Mouse (Mus musculus) midbrain, embryonic 15.5 days (tissue): Measurements from ENCODE around the gene Plxnd1. TPM values are rescaled to one million over a fixed set of nuclear protein-coding genes. Genes with fewer than 3 reads are reported as not detected.

Experiments used
- ATAC-seq: fragments of 200-750 bp; cut with Nextera tagmentation; replicated peaks from 2 replicates; pipeline ENCODE4 v1.8.0; 2017; ENCODE audit warnings: moderate TSS enrichment
- H3K27ac ChIP-seq: fragments of 300-500 bp; sonication (generic); 2 replicates; pipeline ENCODE4 v1.5.1; 2015; ENCODE audit warnings: mild to moderate bottlenecking, inconsistent platforms
- H3K27me3 ChIP-seq: fragments of 300-500 bp; sonication (generic); replicated peaks from 2 replicates; pipeline ENCODE4 v1.6.1; 2015; ENCODE audit warnings: inconsistent platforms
- H3K36me3 ChIP-seq: fragments of 300-500 bp; sonication (generic); replicated peaks from 2 replicates; pipeline ENCODE4 v1.6.1; 2015; ENCODE audit warnings: inconsistent platforms
- H3K4me1 ChIP-seq: fragments of 300-500 bp; sonication (generic); 2 replicates; pipeline ENCODE4 v1.6.1; 2015; ENCODE audit warnings: inconsistent platforms
- H3K4me2 ChIP-seq: fragments of 300-500 bp; sonication (generic); 2 replicates; pipeline ENCODE4 v1.6.1; 2015; ENCODE audit warnings: inconsistent platforms, mild to moderate bottlenecking, moderate library complexity
- H3K4me3 ChIP-seq: fragments of 300-500 bp; sonication (generic); 2 replicates; pipeline ENCODE4 v1.5.1; 2015; ENCODE audit warnings: mild to moderate bottlenecking, inconsistent platforms
- H3K9ac ChIP-seq: fragments of 300-500 bp; sonication (generic); 2 replicates; pipeline ENCODE4 v1.6.1; 2015; ENCODE audit warnings: mild to moderate bottlenecking, inconsistent platforms
- H3K9me3 ChIP-seq: fragments of 300-500 bp; sonication (generic); 2 replicates; pipeline ENCODE4 v1.6.1; 2016; ENCODE audit warnings: inconsistent platforms
- WGBS: fragments of 180-500 bp; shearing (Covaris S2); methylation state at CpG from one replicate; pipeline ENCODE4 v1.1.7; 2015; ENCODE audit warnings: mixed read lengths; 5-methylcytosine and 5-hydroxymethylcytosine counted together
- polyA plus RNA-seq: library from polyadenylated mRNA; unstranded; fragments of >200 nt; fragmentation: Nextera tagmentation; extraction: Ambion mirVana; gene quantifications from 2 replicates; pipeline ENCODE4 v1.2.1, GENCODE M21; 2015

The Plxnd1 gene
- polyA plus RNA-seq, 1 experiment from 2014 or later: 8.3 TPM

DNA sequence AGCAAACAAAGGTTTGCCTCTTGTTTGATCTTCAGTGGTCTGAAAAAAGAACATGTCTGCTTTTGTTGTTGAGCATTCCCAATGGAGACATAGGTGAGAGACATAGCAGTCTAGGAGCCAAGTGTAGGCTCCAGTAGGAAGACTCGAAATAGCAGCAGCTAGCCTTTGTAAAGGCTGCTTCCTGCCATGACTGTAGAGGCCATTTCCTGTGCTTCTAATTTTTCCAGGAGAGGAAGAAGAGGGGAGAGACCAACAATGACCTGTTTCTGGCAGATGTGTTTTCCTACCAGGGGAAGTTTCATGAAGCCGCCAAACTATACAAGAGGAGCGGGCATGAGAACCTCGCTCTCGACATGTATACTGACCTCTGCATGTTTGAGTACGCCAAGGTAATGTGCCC, 89.2 kb downstream of the Plxnd1 start:
- peaks cover 4% of the 10 kb centered on the region; the same call in 1 of the 2 replicates for H3K4me1 ChIP-seq
- ATAC-seq: no peak
- WGBS: 90% methylated on average over 6 of the region's 6 CpGs

More for the DNA sequence above, 89.2 kb downstream of the Plxnd1 start:
- Histone ChIP-seq H3K27ac (no peak overlapping the region), H3K27me3 (no peaks in the 10 kb centered on the region), H3K9me3 (no peaks in the 10 kb centered on the region), H3K4me2 (no peak overlapping the region), H3K9ac (no peak overlapping the region), H3K4me3 (no peak overlapping the region), H3K36me3 (0 out of 2 replicates have a peak, but pooled peaks cover 5% of the 10 kb centered on the region)

Other genes starting within 250 kb of the Plxnd1 start
- gene Tmem40, start 232.6 kb downstream of the Plxnd1 start, polyA plus RNA-seq: 0.74 and 1.2 TPM in 2 replicates
- gene Cand2, start 220.5 kb downstream of the Plxnd1 start, polyA plus RNA-seq: 11.4 and 12.2 TPM in 2 replicates
- 881 and 890 TPM in 2 replicates for gene Rpl32, start 186.3 kb downstream of the Plxnd1 start, polyA plus RNA-seq
- 2.7 and 2.8 TPM in 2 replicates for gene Efcab12, start 156.6 kb downstream of the Plxnd1 start, polyA plus RNA-seq
- gene Mbd4, start 141.6 kb downstream of the Plxnd1 start, polyA plus RNA-seq: 9.4 and 11.7 TPM in 2 replicates
- gene Ift122, start 141.5 kb downstream of the Plxnd1 start, polyA plus RNA-seq: 33.1 and 34.4 TPM in 2 replicates
- 0.18 and 0.49 TPM in 2 replicates for gene Rho, start 63.3 kb downstream of the Plxnd1 start, polyA plus RNA-seq
- not detected in 2 replicates for gene H1foo, start 50.1 kb downstream of the Plxnd1 start, polyA plus RNA-seq
- 28.8 and 31.1 TPM in 2 replicates for gene Tmcc1, start 198.5 kb upstream of the Plxnd1 start, polyA plus RNA-seq
- gene Washc2, start 213.0 kb upstream of the Plxnd1 start, polyA plus RNA-seq: 68.4 and 76.4 TPM in 2 replicates